Mouse (Mus musculus): ENCODE measurements around the gene S100a6. TPM values are rescaled to one million over a fixed set of nuclear protein-coding genes. Genes with fewer than 3 reads are reported as not detected.

S100a6 gene
- 14.4 and 18.3 TPM in 2 replicates for polyA plus RNA-seq (2016; fragmentation: Nextera tagmentation; extraction: Ambion mirVana)

GRCm38 (mm10) chr3:90612728-90613291 lies at the start of gene S100a6:
TSS of gene S100a6 (plus strand) at chr3:90612882.
- Histone ChIP-seq H3K27ac (peak within 1 kb of the TSS; percentile 68; the same call in 1 of the 2 replicates), H3K27me3 (ENCODE audit: insufficient read depth, poor library complexity, severe bottlenecking) (peaks cover 13% of the 10 kb centered on the region), H3K9me3 (no peaks in the 10 kb centered on the region), H3K4me1 (replicated peaks) (peaks cover 12% of the 10 kb centered on the region), H3K36me3 (no peaks in the 10 kb centered on the region), H3K4me3 (peak within 1 kb of the TSS; percentile 53)
- under 1% methylated on average over 23 of the region's 23 CpGs for WGBS
- peak; percentile 70 for DNase-seq (ENCODE audit: low spot score)

GRCm38 (mm10) chr3:90574691-90575090 lies 38.0 kb upstream of the S100a6 start:
- Histone ChIP-seq H3K9me3 (no peaks in the 10 kb centered on the region), H3K27me3 (ENCODE audit: insufficient read depth, poor library complexity, severe bottlenecking) (no peaks in the 10 kb centered on the region), H3K4me3 (no peak overlapping the region), H3K4me1 (replicated peaks) (no peaks in the 10 kb centered on the region), H3K36me3 (no peaks in the 10 kb centered on the region), H3K27ac (no peak overlapping the region)
- WGBS, result 85% methylated on average over 5 of the region's 5 CpGs
- no peak for DNase-seq (ENCODE audit: low spot score)

GRCm38 (mm10) chr3:90575320-90575719 lies 37.4 kb upstream of the S100a6 start:
- Histone ChIP-seq H3K4me1 (replicated peaks) (no peaks in the 10 kb centered on the region), H3K9me3 (no peaks in the 10 kb centered on the region), H3K36me3 (no peaks in the 10 kb centered on the region), H3K27me3 (ENCODE audit: insufficient read depth, poor library complexity, severe bottlenecking) (no peaks in the 10 kb centered on the region), H3K4me3 (no peak overlapping the region), H3K27ac (no peak overlapping the region)
- 84% methylated on average over 3 of the region's 3 CpGs for WGBS
- no peak for DNase-seq (ENCODE audit: low spot score)

- Histone ChIP-seq H3K27me3 (ENCODE audit: insufficient read depth, poor library complexity, severe bottlenecking) (no peaks in the 10 kb centered on the region), H3K4me3 (no peak overlapping the region)
- WGBS, result 76% methylated on average over 10 of the region's 10 CpGs
These were observed 36.2 kb upstream of the S100a6 start for GRCm38 (mm10) chr3:90576351-90577001.

GRCm38 (mm10) chr3:90579433-90579832 lies 33.2 kb upstream of the S100a6 start:
- WGBS, result 82% methylated on average over 7 of the region's 7 CpGs
- H3K9me3 ChIP-seq, result no peaks in the 10 kb centered on the region
- no peak overlapping the region for H3K4me3 ChIP-seq
- no peak overlapping the region for H3K27ac ChIP-seq
- DNase-seq (ENCODE audit: low spot score), result no peak
- H3K36me3 ChIP-seq, result no peaks in the 10 kb centered on the region
- H3K27me3 ChIP-seq (ENCODE audit: insufficient read depth, poor library complexity, severe bottlenecking), result no peaks in the 10 kb centered on the region
- no peaks in the 10 kb centered on the region for H3K4me1 ChIP-seq (replicated peaks)

More at GRCm38 (mm10) chr3:90576351-90577001, 36.2 kb upstream of the S100a6 start:
- no peaks in the 10 kb centered on the region for H3K4me1 ChIP-seq (replicated peaks)
- H3K27ac ChIP-seq, result no peak overlapping the region
- DNase-seq (ENCODE audit: low spot score), result no peak
- no peaks in the 10 kb centered on the region for H3K9me3 ChIP-seq
- H3K36me3 ChIP-seq, result no peaks in the 10 kb centered on the region

- 94% methylated on average over 5 of the region's 5 CpGs for WGBS
- Histone ChIP-seq H3K4me3 (no peak overlapping the region), H3K27me3 (ENCODE audit: insufficient read depth, poor library complexity, severe bottlenecking) (no peaks in the 10 kb centered on the region), H3K4me1 (replicated peaks) (no peaks in the 10 kb centered on the region), H3K36me3 (no peaks in the 10 kb centered on the region), H3K9me3 (no peaks in the 10 kb centered on the region), H3K27ac (no peak overlapping the region)
- no peak for DNase-seq (ENCODE audit: low spot score)
These were observed 31.5 kb upstream of the S100a6 start for GRCm38 (mm10) chr3:90581141-90581540.

GRCm38 (mm10) chr3:90582156-90582555 lies 30.5 kb upstream of the S100a6 start:
- no peaks in the 10 kb centered on the region for H3K9me3 ChIP-seq
- no peak for DNase-seq (ENCODE audit: low spot score)
- H3K27ac ChIP-seq, result no peak overlapping the region
- 0 out of 2 replicates have a peak, but pooled peaks cover 5% of the 10 kb centered on the region for H3K4me1 ChIP-seq (replicated peaks)
- whole genome bisulfite sequencing, result 96% methylated on average over 1 of the region's 1 CpGs
- no peaks in the 10 kb centered on the region for H3K36me3 ChIP-seq
- H3K27me3 ChIP-seq (ENCODE audit: insufficient read depth, poor library complexity, severe bottlenecking), result no peaks in the 10 kb centered on the region
- no peak overlapping the region for H3K4me3 ChIP-seq

GRCm38 (mm10) chr3:90582556-90582955 lies 30.1 kb upstream of the S100a6 start:
- 90% methylated on average over 4 of the region's 4 CpGs for WGBS
- DNase-seq (ENCODE audit: low spot score), result no peak
- Histone ChIP-seq H3K4me3 (no peak overlapping the region), H3K9me3 (no peaks in the 10 kb centered on the region), H3K4me1 (replicated peaks) (0 out of 2 replicates have a peak, but pooled peaks cover 5% of the 10 kb centered on the region), H3K27me3 (ENCODE audit: insufficient read depth, poor library complexity, severe bottlenecking) (no peaks in the 10 kb centered on the region), H3K27ac (no peak overlapping the region), H3K36me3 (no peaks in the 10 kb centered on the region)

GRCm38 (mm10) chr3:90583893-90584292 lies 28.8 kb upstream of the S100a6 start:
- DNase-seq (ENCODE audit: low spot score), result no peak
- H3K36me3 ChIP-seq, result no peaks in the 10 kb centered on the region
- H3K27ac ChIP-seq, result no peak overlapping the region
- WGBS, result 52% methylated on average over 3 of the region's 3 CpGs
- no peaks in the 10 kb centered on the region for H3K27me3 ChIP-seq (ENCODE audit: insufficient read depth, poor library complexity, severe bottlenecking)
- H3K4me1 ChIP-seq (replicated peaks), result 0 out of 2 replicates have a peak, but pooled peaks cover 5% of the 10 kb centered on the region
- H3K4me3 ChIP-seq, result no peak overlapping the region
- no peaks in the 10 kb centered on the region for H3K9me3 ChIP-seq

GRCm38 (mm10) chr3:90585595-90585994 lies 27.1 kb upstream of the S100a6 start:
- Histone ChIP-seq H3K27me3 (ENCODE audit: insufficient read depth, poor library complexity, severe bottlenecking) (no peaks in the 10 kb centered on the region), H3K27ac (no peak overlapping the region), H3K4me3 (no peak overlapping the region), H3K36me3 (no peaks in the 10 kb centered on the region), H3K4me1 (replicated peaks) (0 out of 2 replicates have a peak, but pooled peaks cover 5% of the 10 kb centered on the region), H3K9me3 (no peaks in the 10 kb centered on the region)
- peak; percentile 63 for DNase-seq (ENCODE audit: low spot score)
- WGBS, result 36% methylated on average over 5 of the region's 5 CpGs

GRCm38 (mm10) chr3:90586016-90586643 lies 26.6 kb upstream of the S100a6 start:
- Histone ChIP-seq H3K9me3 (no peaks in the 10 kb centered on the region), H3K36me3 (no peaks in the 10 kb centered on the region), H3K27me3 (ENCODE audit: insufficient read depth, poor library complexity, severe bottlenecking) (no peaks in the 10 kb centered on the region), H3K27ac (no peak overlapping the region), H3K4me1 (replicated peaks) (0 out of 2 replicates have a peak, but pooled peaks cover 5% of the 10 kb centered on the region), H3K4me3 (no peak overlapping the region)
- no peak for DNase-seq (ENCODE audit: low spot score)
- WGBS, result 82% methylated on average over 15 of the region's 15 CpGs

GRCm38 (mm10) chr3:90586906-90587305 lies 25.8 kb upstream of the S100a6 start:
- DNase-seq (ENCODE audit: low spot score), result no peak
- H3K27ac ChIP-seq, result no peak overlapping the region
- 70% methylated on average over 10 of the region's 10 CpGs for WGBS

More at GRCm38 (mm10) chr3:90586906-90587305, 25.8 kb upstream of the S100a6 start:
- H3K4me1 ChIP-seq (replicated peaks), result 0 out of 2 replicates have a peak, but pooled peaks cover 5% of the 10 kb centered on the region
- no peaks in the 10 kb centered on the region for H3K36me3 ChIP-seq
- H3K4me3 ChIP-seq, result no peak overlapping the region
- H3K9me3 ChIP-seq, result no peaks in the 10 kb centered on the region
- H3K27me3 ChIP-seq (ENCODE audit: insufficient read depth, poor library complexity, severe bottlenecking), result no peaks in the 10 kb centered on the region
